In genomic region chr1:42699471-42699871, GRCm38 (mm10) we compare ENCODE assay signal across 8 mouse cellular contexts. TPM values are rescaled to one million over a fixed set of nuclear protein-coding genes. Genes with fewer than 3 reads are reported as not detected.
DNase-seq lines count a peak whose midpoint lies in the region; ATAC-seq and TF ChIP-seq lines count a peak whose summit lies in the region.

No protein-coding gene starts in this region.

- ATAC-seq in forebrain, embryonic 13.5 days: no peak
- no peak for ATAC-seq in limb, embryonic 13.5 days (ENCODE audit: low FRiP score, low read depth)
- no peak for ATAC-seq in CD4-positive, CD25-positive, alpha-beta regulatory T cell, adult 4 months

- peak overlapping the region; percentile 100 for H3K27ac ChIP-seq in forebrain, embryonic 13.5 days
- H3K27ac ChIP-seq in limb, embryonic 13.5 days: no peak overlapping the region
- no peak overlapping the region for H3K27ac ChIP-seq in thymus, adult 2 months (ENCODE audit: control insufficient read depth, insufficient read depth, low read length)

- intact Hi-C loops in gastrocnemius, postnatal 14 days (cut with DNase I; ENCODE audit: low total_unique reads): no loop called here

- under 1% methylated on average over 19 of the region's 19 CpGs for WGBS in forebrain, embryonic 13.5 days
- WGBS in limb, embryonic 13.5 days: 2% methylated on average over 19 of the region's 19 CpGs
- 10% methylated on average over 19 of the region's 19 CpGs for WGBS in thymus, adult 2 months

- peak overlapping the region; percentile 100 for H3K9ac ChIP-seq in forebrain, embryonic 13.5 days
- H3K9ac ChIP-seq in limb, embryonic 13.5 days: no peak overlapping the region

- no peak for TF ChIP-seq POLR2A in thymus, adult 2 months (IDR thresholded peaks at IDR 0.05; ENCODE audit: control insufficient read depth, extremely low read depth, insufficient read depth, low read length, poor library complexity)

- DNase-seq in embryo, embryonic 10.5 days (ENCODE audit: low spot score): peak; percentile 58
- DNase-seq in embryo, embryonic 9.5 days (ENCODE audit: extremely low spot score): no peak
- DNase-seq in R1 (ENCODE audit: low read depth, low spot score): peak; percentile 13
- DNase-seq in thymus, adult 2 months: no peak
- DNase-seq in gastrocnemius, postnatal 14 days: no peak

- H3K4me3 ChIP-seq in forebrain, embryonic 13.5 days: peak overlapping the region; percentile 99
- H3K4me3 ChIP-seq in limb, embryonic 13.5 days: peak overlapping the region; percentile 54
- H3K4me3 ChIP-seq in thymus, adult 2 months (ENCODE audit: control insufficient read depth, insufficient read depth, low read length): no peak overlapping the region

- H3K9me3 ChIP-seq in forebrain, embryonic 13.5 days (replicated peaks): no peaks in the 10 kb centered on the region
- no peaks in the 10 kb centered on the region for H3K9me3 ChIP-seq in limb, embryonic 13.5 days

- peaks cover 31% of the 10 kb centered on the region for H3K36me3 ChIP-seq in forebrain, embryonic 13.5 days (ENCODE audit: poor library complexity, severe bottlenecking)
- H3K36me3 ChIP-seq in limb, embryonic 13.5 days: no peaks in the 10 kb centered on the region
- H3K36me3 ChIP-seq in thymus, adult 2 months (ENCODE audit: control insufficient read depth, insufficient read depth, low read length): no peaks in the 10 kb centered on the region

- no peaks in the 10 kb centered on the region for H3K27me3 ChIP-seq in forebrain, embryonic 13.5 days
- H3K27me3 ChIP-seq in limb, embryonic 13.5 days: peaks cover 89% of the 10 kb centered on the region
- H3K27me3 ChIP-seq in thymus, adult 2 months (ENCODE audit: control insufficient read depth, insufficient read depth, low read length): peaks cover 41% of the 10 kb centered on the region

- H3K4me2 ChIP-seq in forebrain, embryonic 13.5 days: peak overlapping the region; percentile 98
- peak overlapping the region; percentile 80 for H3K4me2 ChIP-seq in limb, embryonic 13.5 days (replicated peaks)

- TF ChIP-seq CTCF in thymus, adult 2 months (IDR thresholded peaks at IDR 0.05; ENCODE audit: borderline replicate concordance, control insufficient read depth, extremely low read depth, insufficient read depth, low read length, poor library complexity): no peak

- peaks cover 21% of the 10 kb centered on the region for H3K4me1 ChIP-seq in forebrain, embryonic 13.5 days
- H3K4me1 ChIP-seq in limb, embryonic 13.5 days: peaks cover 30% of the 10 kb centered on the region
- 0 out of 2 replicates have a peak, but pooled peaks cover 2% of the 10 kb centered on the region for H3K4me1 ChIP-seq in thymus, adult 2 months (replicated peaks; ENCODE audit: control insufficient read depth, insufficient read depth, low read length)

RNA-seq across cellular contexts. Expression of gene Pou3f3, which starts 3.9 kb away (rescaled TPM):
- polyA plus RNA-seq in forebrain, embryonic 13.5 days (2015; fragmentation: Nextera tagmentation; extraction: Ambion mirVana): 37.1 and 44.2 TPM in 2 replicates
- polyA plus RNA-seq in limb, embryonic 13.5 days (2015; fragmentation: Nextera tagmentation; extraction: Ambion mirVana): 0.93 and 0.97 TPM in 2 replicates
- polyA plus RNA-seq in CD4-positive, CD25-positive, alpha-beta regulatory T cell, adult 4 months (2017; shearing (Covaris generic)): under 1 TPM in 1 of 2 experiments, not detected in 1; 0.08 TPM
- 0.06 and 0.09 TPM in 2 replicates for polyA plus RNA-seq in thymus, adult 2 months (2012; rRNA removed)
- not detected for total RNA-seq in gastrocnemius, postnatal 14 days (2021)

Comparison
In these comparisons a context has a peak if more than half of its experiments do, and no peak if none do; other contexts are left out.
1. DNase-seq: peak in embryo, embryonic 10.5 days (single experiment) and R1 (single experiment); none in embryo, embryonic 9.5 days (single experiment), thymus, adult 2 months (single experiment) and gastrocnemius, postnatal 14 days (single experiment).
2. RNA of gene Pou3f3, which starts 3.9 kb away (polyA plus RNA-seq): 37.1 to 44.2 TPM in forebrain, embryonic 13.5 days; 0.93 to 0.97 TPM in limb, embryonic 13.5 days, 0.06 to 0.09 TPM in thymus, adult 2 months and 0.08 TPM in CD4-positive, CD25-positive, alpha-beta regulatory T cell, adult 4 months; every median in the first group is over 10 times any median in the second.